Mouse (Mus musculus): ENCODE results near the gene Usp51. TPM values are rescaled to one million over a fixed set of nuclear protein-coding genes. Genes with fewer than 3 reads are reported as not detected.
A peak's percentile ranks its signal among the peaks of the same experiment; 100 is the strongest.
"Not testable (repeated sequence)": the region's sequence is repeated elsewhere in the genome, so short reads cannot be mapped to it uniquely, and the experiment has no call there.

Usp51 gene
- 2.4 and 3.8 TPM in 2 replicates for total RNA-seq (2012; rRNA removed)

- Histone ChIP-seq H3K4me3 (ENCODE audit: insufficient read depth in 1 of 2, low read depth in 1 of 2, low read length in 2 of 2, poor library complexity in 1 of 2, severe bottlenecking in 1 of 2) (peak within 1 kb of the TSS; percentile 78 to 79), H3K9me3 (ENCODE audit: control insufficient read depth, insufficient read depth, low read depth, low read length) (no peaks in the 10 kb centered on the region), H3K27ac (ENCODE audit: insufficient read depth, low read depth, low read length, poor library complexity, severe bottlenecking) (no peak within 1 kb of the TSS), H3K9ac (ENCODE audit: insufficient read depth, low read depth, low read length, poor library complexity, severe bottlenecking) (peak within 1 kb of the TSS; percentile 79), H3K4me1 (ENCODE audit: control insufficient read depth in 2 of 2, insufficient read depth in 2 of 2, low read length in 2 of 2, poor library complexity in 1 of 2) (no peaks in the 10 kb centered on the region), H3K36me3 (ENCODE audit: control insufficient read depth, insufficient read depth, low read length, poor library complexity, severe bottlenecking) (no peaks in the 10 kb centered on the region)
- peak; percentile 1 for DNase-seq (ENCODE audit: low read depth, low spot score)
- in situ Hi-C loops (cut with MboI; ENCODE audit: low sequenced_read_pairs in 2 of 2, unreplicated experiment in 2 of 2) = no loop called here
- TF ChIP-seq ZNF384 (IDR thresholded peaks at IDR 0.05; ENCODE audit: low read depth, low read length) (no peak), ZC3H11A (IDR thresholded peaks at IDR 0.05; ENCODE audit: borderline replicate concordance, low read depth, low read length) (no peak), MAFK (IDR thresholded peaks at IDR 0.05; ENCODE audit: insufficient read depth, low read depth, low read length) (no peak), CHD2 (IDR thresholded peaks at IDR 0.05; ENCODE audit: low read depth, low read length) (no peak), HCFC1 (IDR thresholded peaks at IDR 0.05; ENCODE audit: borderline replicate concordance, insufficient read depth, low read length) (no peak)
These were observed at the start of gene Usp51 for GRCm38 (mm10) chrX:153006387-153006841. Usp51 (plus strand) TSS chrX:153006469.

- Histone ChIP-seq H3K27ac (ENCODE audit: insufficient read depth, low read depth, low read length, poor library complexity, severe bottlenecking) (no peak overlapping the region), H3K9me3 (ENCODE audit: control insufficient read depth, insufficient read depth, low read depth, low read length) (no peaks in the 10 kb centered on the region), H3K4me3 (ENCODE audit: insufficient read depth in 1 of 2, low read depth in 1 of 2, low read length in 2 of 2, poor library complexity in 1 of 2, severe bottlenecking in 1 of 2) (no peak overlapping the region), H3K9ac (ENCODE audit: insufficient read depth, low read depth, low read length, poor library complexity, severe bottlenecking) (no peak overlapping the region), H3K4me1 (ENCODE audit: control insufficient read depth in 2 of 2, insufficient read depth in 2 of 2, low read length in 2 of 2, poor library complexity in 1 of 2) (peaks cover 0 to 3% of the 10 kb centered on the region in 2 experiments; a peak in 2 of 4 replicates), H3K36me3 (ENCODE audit: control insufficient read depth, insufficient read depth, low read length, poor library complexity, severe bottlenecking) (no peaks in the 10 kb centered on the region)
- no peak for DNase-seq (ENCODE audit: low read depth, low spot score)
- in situ Hi-C loops (cut with MboI; ENCODE audit: low sequenced_read_pairs in 2 of 2, unreplicated experiment in 2 of 2) = no loop called here
- TF ChIP-seq CHD2 (IDR thresholded peaks at IDR 0.05; ENCODE audit: low read depth, low read length) = no peak
- TF ChIP-seq MAFK (IDR thresholded peaks at IDR 0.05; ENCODE audit: insufficient read depth, low read depth, low read length) = no peak
- no peak for TF ChIP-seq ZNF384 (IDR thresholded peaks at IDR 0.05; ENCODE audit: low read depth, low read length)
- TF ChIP-seq HCFC1 (IDR thresholded peaks at IDR 0.05; ENCODE audit: borderline replicate concordance, insufficient read depth, low read length) = no peak
- no peak for TF ChIP-seq ZC3H11A (IDR thresholded peaks at IDR 0.05; ENCODE audit: borderline replicate concordance, low read depth, low read length)
These were observed 36.7 kb upstream of the Usp51 start for GRCm38 (mm10) chrX:152969606-152970005.

- H3K9ac ChIP-seq (ENCODE audit: insufficient read depth, low read depth, low read length, poor library complexity, severe bottlenecking); in situ Hi-C loops (cut with MboI; ENCODE audit: low sequenced_read_pairs in 2 of 2, unreplicated experiment in 2 of 2); H3K4me1 ChIP-seq (ENCODE audit: control insufficient read depth in 2 of 2, insufficient read depth in 2 of 2, low read length in 2 of 2, poor library complexity in 1 of 2); H3K36me3 ChIP-seq (ENCODE audit: control insufficient read depth, insufficient read depth, low read length, poor library complexity, severe bottlenecking); H3K9me3 ChIP-seq (ENCODE audit: control insufficient read depth, insufficient read depth, low read depth, low read length); DNase-seq (ENCODE audit: low read depth, low spot score): not testable (repeated sequence)
- H3K4me3 ChIP-seq (ENCODE audit: insufficient read depth in 1 of 2, low read depth in 1 of 2, low read length in 2 of 2, poor library complexity in 1 of 2, severe bottlenecking in 1 of 2) = peak overlapping the region in 1 of 2 experiments; percentile 33; a peak in 1 of 4 replicates
- 0 out of 2 replicates have a peak overlapping the region, but pooled peaks have one; percentile 47 for H3K27ac ChIP-seq (ENCODE audit: insufficient read depth, low read depth, low read length, poor library complexity, severe bottlenecking)
These were observed 32.6 kb upstream of the Usp51 start for GRCm38 (mm10) chrX:152973476-152974203.

- TF ChIP-seq ZC3H11A (IDR thresholded peaks at IDR 0.05; ENCODE audit: borderline replicate concordance, low read depth, low read length) (no peak), CHD2 (IDR thresholded peaks at IDR 0.05; ENCODE audit: low read depth, low read length) (no peak), HCFC1 (IDR thresholded peaks at IDR 0.05; ENCODE audit: borderline replicate concordance, insufficient read depth, low read length) (no peak), ZNF384 (IDR thresholded peaks at IDR 0.05; ENCODE audit: low read depth, low read length) (no peak), MAFK (IDR thresholded peaks at IDR 0.05; ENCODE audit: insufficient read depth, low read depth, low read length) (no peak)
- peak; percentile 36 for DNase-seq (ENCODE audit: low read depth, low spot score)
- Histone ChIP-seq H3K27ac (ENCODE audit: insufficient read depth, low read depth, low read length, poor library complexity, severe bottlenecking) (peak overlapping the region; percentile 47; the same call in 1 of the 2 replicates), H3K9me3 (ENCODE audit: control insufficient read depth, insufficient read depth, low read depth, low read length) (no peaks in the 10 kb centered on the region), H3K9ac (ENCODE audit: insufficient read depth, low read depth, low read length, poor library complexity, severe bottlenecking) (peak overlapping the region; percentile 51; the same call in 1 of the 2 replicates), H3K36me3 (ENCODE audit: control insufficient read depth, insufficient read depth, low read length, poor library complexity, severe bottlenecking) (no peaks in the 10 kb centered on the region), H3K4me3 (ENCODE audit: insufficient read depth in 1 of 2, low read depth in 1 of 2, low read length in 2 of 2, poor library complexity in 1 of 2, severe bottlenecking in 1 of 2) (peak overlapping the region in 1 of 2 experiments; percentile 48; a peak in 1 of 4 replicates), H3K4me1 (ENCODE audit: control insufficient read depth in 2 of 2, insufficient read depth in 2 of 2, low read length in 2 of 2, poor library complexity in 1 of 2) (peaks cover 0 to 4% of the 10 kb centered on the region in 2 experiments; a peak in 2 of 4 replicates)
- in situ Hi-C loops (cut with MboI; ENCODE audit: low sequenced_read_pairs in 2 of 2, unreplicated experiment in 2 of 2) = no loop called here
These were observed 32.0 kb upstream of the Usp51 start for GRCm38 (mm10) chrX:152974204-152974661.
